Mouse (Mus musculus): Measurements from ENCODE around the gene Pmel.
"Not testable (repeated sequence)": the region's sequence is repeated elsewhere in the genome, so short reads cannot be mapped to it uniquely, and the experiment has no call there.

Gene Pmel

DNA sequence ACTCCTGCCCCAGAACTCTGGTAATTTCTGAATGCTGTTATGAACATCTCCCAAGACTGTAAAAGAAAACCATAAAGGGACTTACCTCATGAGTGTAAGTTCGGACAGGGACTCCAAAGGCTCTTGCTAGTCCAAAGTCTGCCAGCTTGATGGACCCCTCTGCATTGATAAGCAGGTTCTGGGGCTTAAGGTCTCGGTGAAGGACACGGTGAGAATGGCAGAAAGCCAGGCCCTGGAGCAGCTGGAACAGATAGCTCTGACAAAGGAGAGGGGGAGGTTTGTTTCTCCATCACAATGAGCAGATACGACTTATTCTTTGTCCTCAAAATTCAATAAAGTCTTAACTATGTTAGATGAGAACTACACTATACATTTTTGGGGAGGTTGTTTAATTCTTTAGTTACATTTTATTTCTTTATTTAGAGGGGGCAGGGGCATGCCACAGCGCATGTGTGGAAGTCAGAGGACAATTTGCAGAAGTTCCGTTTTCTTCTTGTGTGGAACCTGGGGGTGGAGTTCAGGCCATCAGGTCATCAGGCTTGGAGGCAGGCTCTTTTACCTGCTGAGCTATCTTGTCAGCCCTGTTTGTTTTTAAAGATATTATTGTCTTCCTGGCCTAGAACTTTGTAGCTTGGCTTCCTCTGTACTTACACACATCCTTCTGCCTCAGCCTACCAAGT is 1.5 kb upstream of the Pmel start:
- no peak for DNase-seq (ENCODE audit: low read depth)

DNA sequence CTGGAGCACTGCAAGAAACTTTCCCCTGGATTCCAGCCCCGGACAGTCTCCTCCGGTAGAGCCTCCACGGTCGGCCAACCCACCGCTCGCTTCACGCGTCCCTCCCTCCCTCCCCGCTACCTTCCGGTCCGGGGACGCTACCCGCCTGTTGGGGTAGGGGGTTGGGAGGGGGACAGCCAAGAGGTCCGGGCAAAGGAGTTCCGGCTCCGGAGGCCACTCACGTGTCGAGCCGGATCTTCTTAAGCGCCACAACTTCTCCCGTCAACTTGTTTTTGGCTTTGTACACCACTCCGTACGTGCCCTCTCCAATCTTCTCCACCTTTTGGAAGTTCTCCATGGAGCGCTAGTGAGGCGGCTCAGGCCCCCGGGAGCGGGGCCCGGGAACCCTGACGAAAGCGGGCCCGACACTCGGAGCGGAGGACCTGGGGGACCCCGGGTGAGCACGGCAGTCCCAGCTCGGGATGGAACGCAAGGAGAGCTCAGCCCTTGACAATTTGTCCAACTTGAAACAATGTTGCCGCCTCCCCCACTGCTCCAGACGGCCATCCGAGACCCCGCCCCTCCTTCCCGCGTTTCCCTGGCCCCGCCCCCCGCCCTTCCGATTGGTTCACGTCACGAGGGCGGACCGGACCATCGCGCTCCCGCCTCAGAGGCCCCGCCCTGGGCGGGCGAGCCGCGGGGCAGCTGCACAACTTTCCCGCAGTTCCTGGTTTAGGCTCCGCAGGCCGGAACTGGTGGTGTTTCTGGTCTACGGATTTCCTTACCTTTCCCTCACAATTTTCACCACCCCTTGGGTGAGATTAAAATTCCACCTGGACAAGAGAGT is 709 bp downstream of the Pmel start, which contains the start of gene Cdk2:
TSS of gene Cdk2 (minus strand) at position 541 of the 826 bp plus-strand sequence.
- DNase-seq (ENCODE audit: low read depth), result peak; percentile 71

DNA sequence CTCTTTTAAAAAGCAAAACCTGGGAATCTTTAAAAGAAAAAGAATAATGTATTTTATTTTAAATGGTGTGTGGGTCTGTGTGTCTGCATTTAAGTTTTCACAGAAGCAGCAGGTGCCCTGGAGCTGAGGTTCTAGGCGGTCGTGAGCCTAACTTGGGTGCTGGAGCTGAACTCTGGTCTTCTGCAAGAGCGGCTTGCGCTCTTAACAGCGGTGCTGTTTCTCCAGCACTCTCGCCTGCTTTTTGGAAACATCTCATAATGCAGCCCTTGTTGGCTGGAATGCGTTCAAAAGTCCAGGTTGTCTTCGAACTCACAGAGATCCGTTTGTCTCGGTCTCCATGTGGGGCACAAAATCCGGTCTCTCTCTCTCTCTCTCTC is 1.3 kb downstream of the Pmel start:
- DNase-seq (ENCODE audit: low read depth), result no peak

DNA sequence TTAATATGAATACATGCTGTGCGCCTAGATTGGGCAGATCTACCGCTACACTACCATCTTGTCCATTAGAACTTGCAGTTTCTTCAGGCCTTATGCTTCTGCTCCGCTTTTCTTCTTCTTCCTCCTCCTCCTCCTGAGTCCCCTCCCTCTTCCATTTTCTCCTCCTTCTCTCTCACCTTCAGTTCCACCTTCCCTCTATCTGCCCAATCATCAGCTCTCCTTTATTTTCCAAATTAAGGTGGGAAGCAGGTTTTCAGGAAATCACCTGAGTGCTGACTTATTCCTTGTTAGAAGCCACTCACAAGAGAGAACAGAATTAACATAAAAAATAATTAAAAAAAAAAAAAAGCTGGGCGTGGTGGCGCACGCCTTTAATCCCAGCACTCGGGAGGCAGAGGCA is 7.3 kb downstream of the Pmel start:
- DNase-seq (ENCODE audit: low read depth), result not testable (repeated sequence)

DNA sequence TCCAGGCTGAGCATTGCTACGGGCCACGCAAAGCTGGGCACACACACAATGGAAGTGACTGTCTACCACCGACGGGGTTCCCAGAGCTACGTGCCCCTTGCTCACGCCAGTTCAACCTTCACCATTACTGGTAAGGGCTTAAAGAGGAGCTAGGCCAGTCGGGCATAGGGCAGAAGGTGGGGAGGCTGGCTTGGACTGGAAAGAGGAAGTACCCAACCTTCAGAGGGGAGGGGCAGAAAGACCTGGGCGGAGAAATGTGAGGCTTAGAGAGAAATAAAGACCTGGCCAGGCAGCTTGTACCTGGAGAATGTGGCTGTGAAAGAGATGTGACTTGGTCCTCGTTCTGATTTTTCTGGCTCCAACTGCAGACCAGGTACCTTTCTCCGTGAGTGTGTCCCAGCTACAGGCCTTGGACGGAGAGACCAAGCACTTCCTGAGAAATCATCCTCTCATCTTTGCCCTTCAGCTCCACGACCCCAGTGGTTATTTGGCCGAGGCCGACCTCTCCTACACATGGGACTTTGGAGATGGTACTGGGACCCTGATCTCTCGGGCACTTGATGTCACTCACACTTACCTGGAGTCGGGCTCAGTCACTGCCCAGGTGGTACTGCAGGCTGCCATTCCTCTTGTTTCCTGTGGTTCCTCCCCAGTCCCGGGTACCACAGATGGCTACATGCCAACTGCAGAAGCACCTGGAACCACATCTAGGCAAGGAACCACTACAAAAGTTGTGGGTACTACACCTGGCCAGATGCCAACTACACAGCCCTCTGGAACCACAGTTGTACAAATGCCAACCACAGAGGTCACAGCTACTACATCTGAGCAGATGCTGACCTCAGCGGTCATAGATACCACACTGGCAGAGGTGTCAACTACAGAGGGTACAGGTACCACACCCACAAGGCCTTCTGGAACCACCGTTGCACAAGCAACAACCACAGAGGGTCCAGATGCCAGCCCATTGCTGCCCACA is 11.9 kb downstream of the Pmel start:
- DNase-seq (ENCODE audit: low read depth), result no peak

DNA sequence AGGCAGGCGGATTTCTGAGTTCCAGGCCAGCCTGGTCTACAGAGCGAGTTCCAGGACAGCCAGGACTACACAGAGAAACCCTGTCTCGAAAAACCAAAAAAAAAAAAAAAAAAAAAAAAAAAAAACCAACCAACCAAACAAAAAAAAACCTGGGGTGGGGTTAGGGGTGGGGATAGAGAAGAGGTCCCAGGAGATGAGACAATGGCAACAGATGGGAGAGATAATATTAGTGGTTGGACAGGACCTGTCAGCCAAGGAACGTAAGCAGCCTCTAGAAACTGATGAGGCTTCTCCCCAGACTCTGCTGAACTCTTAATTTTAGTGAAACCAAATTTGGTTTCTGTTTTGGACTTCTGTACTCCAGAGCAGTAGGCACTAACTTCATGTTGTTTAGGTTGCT is 21.5 kb downstream of the Pmel start:
- DNase-seq (ENCODE audit: low read depth), result not testable (repeated sequence)

DNA sequence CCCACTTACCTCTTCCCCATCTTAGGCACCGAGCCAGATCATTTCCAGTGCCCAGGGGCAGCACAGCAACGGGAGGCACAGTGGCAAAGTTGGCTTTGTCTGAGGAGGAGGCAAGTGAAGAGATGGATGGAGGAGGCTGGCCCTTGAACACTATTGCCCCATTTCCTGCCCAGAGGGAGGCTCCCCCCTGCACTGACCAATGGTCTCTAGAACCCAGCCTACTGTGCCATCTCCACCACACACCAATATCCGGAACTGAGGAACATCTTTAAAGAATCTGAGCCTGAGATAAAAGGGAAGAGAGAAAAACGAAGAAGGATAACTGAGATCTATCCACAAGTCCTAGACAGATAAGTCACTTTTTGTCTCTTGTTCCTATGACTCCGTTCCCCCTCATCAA is 24.1 kb downstream of the Pmel start:
- DNase-seq (ENCODE audit: low read depth), result no peak

DNA sequence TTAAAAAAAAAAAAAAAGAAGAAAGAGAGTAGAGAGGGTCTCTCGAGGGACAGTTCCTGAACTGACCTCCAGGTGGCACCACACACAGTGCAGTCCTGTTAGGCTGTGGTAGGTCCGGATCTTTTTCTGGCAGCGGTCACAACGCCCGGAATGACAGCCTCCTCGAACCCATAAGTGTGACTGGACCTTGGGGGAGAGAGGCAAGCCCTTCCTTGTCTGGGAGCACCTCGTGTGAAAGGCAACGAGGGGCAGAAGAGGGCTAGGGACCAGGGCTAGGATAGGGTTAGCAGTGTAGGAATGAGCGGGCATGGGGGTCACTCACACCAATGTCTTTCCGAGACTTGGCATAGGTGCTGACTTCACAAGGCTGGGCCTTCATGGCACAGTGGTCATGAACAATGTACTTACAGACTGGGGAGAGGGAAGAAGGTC is 27.0 kb downstream of the Pmel start:
- DNase-seq (ENCODE audit: low read depth), result peak; percentile 32

DNA sequence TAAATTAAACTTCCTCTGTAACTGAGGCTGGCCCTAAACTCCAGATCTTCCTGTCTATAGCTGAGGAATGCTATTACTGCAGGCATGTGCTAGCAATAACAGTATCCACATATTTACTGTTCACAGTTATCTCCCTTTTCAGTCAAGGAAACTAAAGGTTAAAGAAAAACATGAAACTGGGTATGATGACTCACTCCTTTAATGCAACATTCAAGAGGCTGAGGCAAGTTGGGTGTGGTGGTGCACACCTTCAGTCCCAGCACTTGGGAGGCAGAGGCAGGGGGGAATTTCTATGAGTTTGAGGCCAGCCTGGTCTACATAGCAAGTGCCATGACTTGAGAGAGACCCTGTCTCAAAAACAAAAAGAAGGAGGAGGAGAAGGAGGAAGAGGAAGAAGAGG is 28.0 kb downstream of the Pmel start:
- DNase-seq (ENCODE audit: low read depth), result no peak

DNA sequence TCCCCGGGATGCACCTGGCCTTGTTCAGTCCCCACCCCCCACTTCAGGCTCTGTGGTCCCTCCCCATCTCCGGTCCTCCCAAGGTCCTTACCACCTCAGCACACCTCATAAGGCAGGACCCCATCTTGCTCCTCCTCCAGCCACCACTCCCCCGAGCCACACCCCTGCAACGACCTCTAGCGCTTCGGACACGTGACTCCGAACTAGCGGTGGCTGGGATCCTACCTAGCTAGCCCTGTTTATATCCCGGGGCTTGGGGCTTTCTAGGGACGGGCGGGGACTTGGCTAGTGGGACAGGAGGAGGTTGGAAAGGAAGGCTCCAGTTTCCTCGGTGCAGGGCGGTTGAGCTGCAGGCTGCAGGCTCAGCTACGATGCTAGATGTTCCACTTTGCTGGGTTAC is 33.4 kb downstream of the Pmel start:
- no peak for DNase-seq (ENCODE audit: low read depth)

DNA sequence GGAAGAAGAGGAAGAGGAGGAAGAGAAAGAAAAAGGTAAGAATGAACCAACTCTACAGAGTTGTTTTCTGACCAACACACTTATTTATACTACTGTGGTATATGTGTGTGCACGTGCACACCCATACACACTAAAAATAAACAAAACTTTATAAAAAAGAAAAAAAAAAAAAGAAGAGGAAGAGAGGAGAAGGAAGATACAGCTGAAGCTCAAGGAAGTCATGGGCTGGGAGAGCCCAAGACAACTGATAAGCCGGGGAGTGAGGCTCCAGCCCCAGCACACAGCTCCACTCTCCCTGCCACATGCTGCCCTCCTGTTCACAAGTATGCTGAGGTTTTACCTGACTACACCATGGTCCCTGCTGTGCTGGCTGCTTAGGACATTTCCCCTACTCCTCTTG is 36.3 kb downstream of the Pmel start:
- DNase-seq (ENCODE audit: low read depth), result no peak

DNA sequence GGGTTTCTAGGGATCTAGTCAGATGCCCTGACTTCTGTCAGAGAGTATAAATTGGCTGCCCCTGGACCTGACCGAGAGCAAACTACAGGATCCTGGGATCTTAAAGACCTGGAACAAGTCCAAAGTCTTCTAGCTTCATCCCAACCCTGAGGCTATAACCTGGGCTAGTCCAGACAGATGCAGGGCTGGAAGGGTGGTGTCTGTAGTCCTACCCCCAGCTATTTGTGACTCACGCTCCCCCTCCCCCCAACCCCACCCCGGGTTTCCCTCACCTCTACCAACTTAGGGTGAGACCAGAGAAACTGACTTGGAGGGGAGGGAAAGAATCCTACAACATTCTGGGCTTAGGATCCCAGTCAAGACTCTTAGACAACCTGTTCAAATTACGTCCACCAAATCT is 38.6 kb downstream of the Pmel start:
- DNase-seq (ENCODE audit: low read depth), result no peak

DNA sequence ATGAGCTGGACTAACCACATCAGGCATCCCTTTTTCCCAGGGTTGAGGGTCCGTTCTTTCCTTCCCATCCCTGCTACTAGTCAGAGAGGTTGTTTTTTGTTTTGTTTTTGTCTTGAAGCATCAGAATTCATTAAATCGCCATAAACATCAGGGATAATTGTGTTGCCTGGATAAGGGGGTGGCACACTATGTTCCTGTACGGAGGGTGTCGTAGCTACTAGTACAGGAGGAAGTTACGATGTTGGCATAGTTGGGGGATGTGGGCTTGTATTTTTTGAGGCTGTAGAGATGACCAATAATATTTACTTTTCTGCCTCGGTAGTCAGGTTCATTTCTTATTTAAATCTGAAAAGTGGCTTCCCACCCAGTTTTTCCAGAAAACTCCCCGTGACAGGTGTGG is 39.2 kb downstream of the Pmel start:
- no peak for DNase-seq (ENCODE audit: low read depth)

DNA sequence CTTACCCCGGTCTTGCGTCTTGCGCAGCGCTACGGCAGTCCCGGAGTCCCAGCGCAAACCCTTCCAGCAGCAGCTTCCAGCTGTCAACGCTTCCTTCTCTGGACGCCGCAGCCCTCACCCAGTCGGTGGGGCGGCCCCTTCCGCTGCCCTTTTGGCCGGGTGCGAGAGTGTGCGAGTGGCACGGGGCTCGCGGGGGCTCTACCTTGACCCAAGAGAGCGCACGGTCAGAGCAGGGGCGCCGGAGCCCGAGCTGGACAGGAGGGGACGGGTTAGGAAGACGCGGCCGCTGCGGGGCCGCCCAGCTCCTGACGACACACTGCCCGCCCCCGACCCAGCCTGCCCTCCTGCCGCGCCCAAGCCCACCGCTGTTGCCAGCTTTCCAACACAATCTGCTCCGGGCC is 39.8 kb downstream of the Pmel start:
- DNase-seq (ENCODE audit: low read depth), result no peak

DNA sequence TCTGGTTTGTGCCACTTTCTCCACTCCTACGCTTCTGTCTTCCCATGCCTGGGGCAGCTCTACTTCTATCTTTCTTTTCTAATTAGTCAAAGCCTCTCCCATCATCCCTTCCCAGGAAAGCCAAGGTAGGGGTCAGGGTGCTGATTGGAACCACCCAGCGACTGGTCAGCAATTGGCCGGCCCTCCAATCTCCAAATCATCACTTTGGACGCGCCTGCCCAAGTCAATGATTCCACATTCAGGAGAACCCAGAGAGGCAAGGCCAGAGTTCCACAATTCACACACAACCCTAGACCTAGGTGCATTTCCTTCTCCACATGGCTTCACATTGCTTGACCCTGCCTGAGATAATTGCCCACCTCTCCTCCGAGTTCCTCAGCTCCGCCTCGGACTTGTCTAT is 40.2 kb downstream of the Pmel start:
- no peak for DNase-seq (ENCODE audit: low read depth)

DNA sequence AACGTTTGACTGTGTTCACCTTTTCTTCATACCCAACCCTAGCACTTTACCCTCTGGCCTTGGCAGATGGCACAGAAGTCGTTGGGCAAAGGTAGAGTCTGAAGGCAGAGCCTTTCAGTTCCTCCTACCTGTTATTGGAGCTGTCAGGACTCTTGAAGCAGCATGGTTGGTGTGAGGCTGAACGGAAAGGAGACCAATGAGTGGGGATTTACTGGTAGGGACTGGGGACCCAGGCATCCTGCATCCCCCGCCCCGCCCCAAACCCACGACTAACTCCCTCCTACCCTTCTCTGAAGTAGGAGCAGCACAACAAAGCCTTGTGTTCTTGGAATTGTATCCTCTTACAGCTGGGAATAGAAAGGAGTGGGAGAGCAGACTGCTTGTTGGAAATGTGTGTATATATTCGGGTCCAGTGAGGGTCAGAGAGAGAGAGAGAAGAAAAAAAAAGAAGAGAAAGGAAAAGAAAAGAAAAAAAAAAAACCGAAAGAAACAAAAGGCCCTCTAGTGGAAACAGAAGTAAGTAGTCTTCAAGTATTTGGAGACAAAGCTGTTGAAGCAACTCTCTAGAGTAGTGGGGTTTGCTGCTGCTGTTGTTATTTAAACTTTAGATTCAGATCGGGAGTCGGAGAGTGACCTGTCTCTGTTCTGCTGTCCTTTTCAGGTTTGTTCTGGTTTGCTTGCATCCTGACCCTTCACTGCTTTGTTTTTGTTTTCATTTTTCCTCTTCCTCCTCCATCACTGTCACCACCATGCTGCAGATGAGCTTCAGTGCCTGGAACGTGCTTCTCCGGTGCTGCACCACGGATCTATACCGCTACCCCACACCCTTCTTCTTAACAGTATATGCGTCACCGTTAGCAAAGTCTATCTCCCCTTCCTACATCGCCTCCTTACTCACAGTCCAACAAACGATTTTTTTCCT is 40.9 kb downstream of the Pmel start, which contains the start of gene Dgka:
TSS of gene Dgka (minus strand) at position 176 of the 922 bp plus-strand sequence.
- no peak for DNase-seq (ENCODE audit: low read depth)

DNA sequence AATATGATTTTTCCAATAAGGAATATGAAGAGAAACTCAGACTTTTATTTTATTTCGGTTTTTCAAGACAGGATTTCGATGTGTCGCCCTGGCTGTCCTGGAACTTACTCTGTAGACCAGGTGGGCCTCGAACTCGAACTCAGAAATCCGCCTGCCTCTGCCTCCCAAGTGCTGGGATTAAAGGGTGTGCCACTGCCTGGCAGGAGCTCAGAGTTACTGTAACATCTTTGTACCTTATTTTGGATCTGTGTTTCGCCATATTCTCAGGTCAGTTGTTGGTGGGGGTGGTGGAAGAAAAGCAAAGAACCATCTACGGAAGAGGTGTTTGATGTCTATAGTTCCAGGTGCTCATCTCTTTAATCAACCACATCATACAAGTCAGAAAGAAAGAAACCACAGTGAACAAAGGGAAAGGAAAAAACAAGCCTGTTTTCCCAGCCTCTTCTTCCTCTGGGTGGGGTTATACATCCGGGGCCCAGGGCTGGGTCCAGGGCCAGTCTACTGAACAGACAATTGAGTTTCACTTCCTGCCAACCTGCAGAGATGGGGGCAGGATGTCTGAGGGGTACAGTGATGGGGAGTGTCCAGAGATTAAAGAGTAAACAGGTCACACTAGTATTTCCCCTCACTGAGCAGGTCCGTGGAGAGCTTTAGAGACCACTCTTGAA is 42.1 kb downstream of the Pmel start:
- no peak for DNase-seq (ENCODE audit: low read depth)

DNA sequence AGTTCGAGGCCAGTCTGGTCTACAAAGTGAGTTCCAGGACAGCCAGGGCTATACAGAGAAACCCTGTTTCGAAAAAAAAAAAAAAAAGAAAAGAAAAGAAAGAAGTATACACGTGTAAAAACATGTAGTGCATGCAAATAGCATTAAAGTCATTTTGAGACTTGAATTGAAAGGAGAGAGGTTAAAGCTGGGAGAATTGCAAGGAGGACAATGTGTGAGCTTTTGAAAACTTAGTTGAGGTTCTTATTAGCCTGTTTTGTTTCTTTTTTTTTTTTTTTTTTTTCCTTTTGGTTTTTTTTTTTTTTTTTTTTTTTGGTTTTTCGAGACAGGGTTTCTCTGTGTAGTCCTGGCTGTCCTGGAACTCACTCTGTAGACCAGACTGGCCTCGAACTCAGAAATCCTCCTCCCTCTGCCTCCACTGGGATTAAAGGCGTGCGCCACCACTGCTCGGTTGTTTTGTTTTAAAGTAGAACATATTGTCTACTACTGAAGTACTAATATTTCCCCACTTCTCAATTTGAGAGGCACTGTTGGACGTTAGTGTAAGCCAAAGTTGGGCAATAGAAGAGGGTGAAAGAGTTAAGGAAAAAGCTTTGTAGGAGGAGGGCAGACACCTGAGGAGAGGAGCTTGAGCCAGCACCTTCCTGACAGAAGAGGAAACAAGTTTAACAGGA is 43.1 kb downstream of the Pmel start:
- no peak for DNase-seq (ENCODE audit: low read depth)

DNA sequence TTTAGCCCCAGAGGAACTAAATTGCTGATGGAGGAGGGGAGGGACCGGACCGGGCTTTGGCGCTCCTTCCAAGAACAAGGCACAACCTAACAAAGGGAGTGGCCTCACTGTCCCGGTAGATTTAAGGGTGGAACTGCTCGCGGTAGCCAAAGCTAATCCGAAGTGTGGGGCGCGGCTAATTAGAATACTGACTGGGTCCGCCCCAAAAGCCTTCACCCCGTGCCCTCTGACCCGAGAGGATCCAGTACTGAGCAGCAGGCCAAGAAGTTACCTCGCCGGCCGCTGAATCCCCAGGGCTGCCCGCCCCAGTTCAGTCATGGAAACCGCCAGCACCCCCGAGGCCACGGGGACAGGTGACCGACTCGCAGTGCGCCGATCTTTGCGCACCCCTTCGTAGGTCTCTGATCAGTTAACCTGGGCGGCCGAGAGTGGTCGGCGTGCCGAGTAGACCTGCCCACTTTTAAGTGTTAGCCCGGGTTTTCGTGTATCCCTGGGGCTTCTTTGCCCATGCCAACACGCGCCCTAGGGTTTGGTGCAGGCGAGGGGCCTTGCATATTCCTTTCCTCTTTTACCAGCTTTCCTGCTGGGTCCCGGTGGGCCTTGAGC is 43.8 kb downstream of the Pmel start, which contains the start of gene Pym1:
TSS of gene Pym1 (plus strand) at position 244 of the 606 bp plus-strand sequence.
- peak; percentile 25 for DNase-seq (ENCODE audit: low read depth)

All from fibroblast of lung, adult 2 months (primary cell).